Mouse (Mus musculus) ES-E14 (cell line): ENCODE data around the gene Mpp2.

Experiments used
- CHD2 ChIP-seq: IDR thresholded peaks from 2 replicates; pipeline ENCODE4 v1.6.1; 2014; ENCODE audit warnings: mild to moderate bottlenecking, low read depth, low read length, inconsistent platforms
- HCFC1 ChIP-seq: IDR thresholded peaks from 2 replicates; pipeline ENCODE4 v1.6.1; 2012; ENCODE audit warnings: low read length, inconsistent platforms, borderline replicate concordance; ENCODE audit not compliant: insufficient read depth
- MAFK ChIP-seq: IDR thresholded peaks from 2 replicates; pipeline ENCODE4 v1.6.1; 2014; ENCODE audit warnings: mild to moderate bottlenecking, low read depth, low read length, inconsistent platforms; ENCODE audit not compliant: insufficient read depth

DNA sequence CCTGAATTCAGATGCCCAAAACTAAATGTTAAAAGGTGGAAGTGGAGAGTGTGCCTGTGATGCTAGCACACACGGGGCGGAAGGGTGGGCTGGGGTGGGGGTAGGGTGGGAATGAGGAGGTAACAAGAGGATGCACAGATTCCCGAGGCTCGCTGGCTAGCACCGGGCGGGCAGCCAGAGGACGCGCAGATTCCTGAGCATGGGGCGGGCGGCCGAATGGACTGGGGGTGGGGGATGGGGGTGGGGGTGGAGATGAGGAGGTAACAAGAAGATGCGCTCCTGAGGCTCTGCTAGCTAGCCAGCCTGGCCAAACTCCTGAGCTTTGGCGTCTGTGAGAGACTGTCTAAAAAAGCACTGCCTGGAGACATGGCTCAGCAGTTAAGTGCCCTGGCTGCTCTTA, 17.9 kb downstream of the Mpp2 start:
- TF ChIP-seq CHD2 (no peak), HCFC1 (no peak), MAFK (no peak)
